Mouse (Mus musculus) spleen, adult 2 months (tissue): ENCODE data around the gene Med12l. TPM values are rescaled to one million over a fixed set of nuclear protein-coding genes. Genes with fewer than 3 reads are reported as not detected.

Experiments
- DNase-seq, 2 experiments: peaks; one replicate each; pipeline versions ENCODE4 v3.0.0 to v3.0.0-alpha.2; 2012 to 2021; ENCODE audit warnings: low spot score in 2 of 2, low read depth in 1 of 2
- H3K27ac ChIP-seq: fragments of 200-500 bp; 2 replicates; pipeline ENCODE4 v1.5.1; 2012; ENCODE audit warnings: low read length, inconsistent platforms; ENCODE audit not compliant: insufficient read depth
- H3K27me3 ChIP-seq: fragments of 200-500 bp; 2 replicates; pipeline ENCODE4 v1.6.1; 2012; ENCODE audit warnings: mild to moderate bottlenecking, moderate library complexity, low read length, inconsistent platforms; ENCODE audit not compliant: control insufficient read depth, insufficient read depth
- H3K36me3 ChIP-seq: fragments of 200-500 bp; 2 replicates; pipeline ENCODE4 v1.6.1; 2012; ENCODE audit warnings: mild to moderate bottlenecking, low read length, inconsistent platforms; ENCODE audit not compliant: control insufficient read depth, insufficient read depth
- H3K4me1 ChIP-seq: fragments of 200-500 bp; 2 replicates; pipeline ENCODE4 v1.6.1; 2011; ENCODE audit warnings: inconsistent platforms; ENCODE audit not compliant: control insufficient read depth, insufficient read depth, insufficient read length
- H3K4me3 ChIP-seq: fragments of 200-500 bp; 2 replicates; pipeline ENCODE4 v1.5.1; 2011; ENCODE audit warnings: mild to moderate bottlenecking, inconsistent platforms; ENCODE audit not compliant: insufficient read depth, insufficient read length; ENCODE audit errors: extremely low read depth
- CTCF ChIP-seq: fragments of 200-500 bp; IDR thresholded peaks from 2 replicates; pipeline ENCODE4 v1.5.1; 2011; ENCODE audit warnings: mild to moderate bottlenecking, inconsistent platforms; ENCODE audit not compliant: insufficient read depth, insufficient read length, insufficient replicate concordance; ENCODE audit errors: extremely low read depth
- POLR2A ChIP-seq: fragments of 200-500 bp; IDR thresholded peaks from 2 replicates; pipeline ENCODE4 v1.6.1; 2011; ENCODE audit warnings: low read depth, low read length, inconsistent platforms
- WGBS: fragments of 180-500 bp; shearing (Covaris S2); methylation state at CpG from one replicate; pipeline ENCODE4 v1.1.7; 2018; 5-methylcytosine and 5-hydroxymethylcytosine counted together
- polyA plus RNA-seq: library from polyadenylated mRNA; depleted of rRNA; stranded (reverse); fragments of >200 nt; gene quantifications from 2 replicates; pipeline ENCODE4 v1.2.3, GENCODE M21; 2012

The Med12l gene
- polyA plus RNA-seq, 1 experiment = 2.0 TPM

- 94% methylated on average over 2 of the region's 2 CpGs for WGBS
These were observed 164.4 kb downstream of the Med12l start for GRCm38 (mm10) chr3:59169921-59170627.

GRCm38 (mm10) chr3:59174426-59175154 is 169.0 kb downstream of the Med12l start:
- Histone ChIP-seq H3K4me3 (no peak overlapping the region), H3K36me3 (no peaks in the 10 kb centered on the region), H3K27me3 (no peaks in the 10 kb centered on the region), H3K27ac (no peak overlapping the region), H3K4me1 (no peaks in the 10 kb centered on the region; the same call in 1 of the 2 replicates)
- TF ChIP-seq CTCF = no peak
- TF ChIP-seq POLR2A = no peak
- DNase-seq = peak in 1 of 2 experiments; percentile 39
- WGBS = 28% methylated on average over 6 of the region's 6 CpGs

More at GRCm38 (mm10) chr3:59169921-59170627, 164.4 kb downstream of the Med12l start:
- TF ChIP-seq CTCF = no peak
- no peak for TF ChIP-seq POLR2A
- H3K36me3 ChIP-seq = no peaks in the 10 kb centered on the region
- H3K27ac ChIP-seq = no peak overlapping the region
- H3K27me3 ChIP-seq = no peaks in the 10 kb centered on the region
- H3K4me3 ChIP-seq = no peak overlapping the region
- no peak for DNase-seq
- H3K4me1 ChIP-seq = no peaks in the 10 kb centered on the region; the same call in 1 of the 2 replicates

GRCm38 (mm10) chr3:59175234-59175633 is 169.6 kb downstream of the Med12l start:
- peak; percentile 35 to 54 for DNase-seq
- H3K4me1 ChIP-seq = no peaks in the 10 kb centered on the region; the same call in 1 of the 2 replicates
- 11% methylated on average over 5 of the region's 5 CpGs for WGBS
- no peak overlapping the region for H3K27ac ChIP-seq
- no peak for TF ChIP-seq POLR2A
- peak; percentile 72; the same call in 1 of the 2 replicates for TF ChIP-seq CTCF
- H3K4me3 ChIP-seq = no peak overlapping the region
- H3K36me3 ChIP-seq = no peaks in the 10 kb centered on the region
- H3K27me3 ChIP-seq = no peaks in the 10 kb centered on the region

- H3K4me3 ChIP-seq = no peak overlapping the region
- no peaks in the 10 kb centered on the region for H3K36me3 ChIP-seq
- TF ChIP-seq CTCF (no peak), POLR2A (no peak)
These were observed 171.2 kb downstream of the Med12l start for GRCm38 (mm10) chr3:59176871-59177270.

GRCm38 (mm10) chr3:59181134-59181533 is 175.5 kb downstream of the Med12l start:
- TF ChIP-seq POLR2A (no peak), CTCF (no peak)
- Histone ChIP-seq H3K36me3 (no peaks in the 10 kb centered on the region), H3K4me1 (no peaks in the 10 kb centered on the region), H3K4me3 (no peak overlapping the region), H3K27me3 (no peaks in the 10 kb centered on the region), H3K27ac (no peak overlapping the region)
- DNase-seq = no peak
- WGBS = 86% methylated on average over 5 of the region's 5 CpGs

More at GRCm38 (mm10) chr3:59176871-59177270, 171.2 kb downstream of the Med12l start:
- Histone ChIP-seq H3K4me1 (no peaks in the 10 kb centered on the region; the same call in 1 of the 2 replicates), H3K27ac (no peak overlapping the region), H3K27me3 (no peaks in the 10 kb centered on the region)
- no peak for DNase-seq
- 79% methylated on average over 5 of the region's 5 CpGs for whole genome bisulfite sequencing

GRCm38 (mm10) chr3:59182129-59182528 is 176.5 kb downstream of the Med12l start:
- TF ChIP-seq POLR2A = no peak
- no peak for TF ChIP-seq CTCF

More at GRCm38 (mm10) chr3:59182129-59182528, 176.5 kb downstream of the Med12l start:
- H3K27me3 ChIP-seq = no peaks in the 10 kb centered on the region
- DNase-seq = no peak
- no peaks in the 10 kb centered on the region for H3K4me1 ChIP-seq
- no peak overlapping the region for H3K4me3 ChIP-seq
- no peak overlapping the region for H3K27ac ChIP-seq
- H3K36me3 ChIP-seq = no peaks in the 10 kb centered on the region
